Mouse (Mus musculus) cerebellum, adult 18-20 months (tissue): ENCODE measurements around the gene Erlin1.

Experiments
- DNase-seq, 2 experiments: peaks; one replicate each; pipeline ENCODE4 v3.0.0; 2021

Gene Erlin1

GRCm38 (mm10) chr19:43995427-43995826 lies 74.2 kb downstream of the Erlin1 start:
- DNase-seq = no peak

DNA sequence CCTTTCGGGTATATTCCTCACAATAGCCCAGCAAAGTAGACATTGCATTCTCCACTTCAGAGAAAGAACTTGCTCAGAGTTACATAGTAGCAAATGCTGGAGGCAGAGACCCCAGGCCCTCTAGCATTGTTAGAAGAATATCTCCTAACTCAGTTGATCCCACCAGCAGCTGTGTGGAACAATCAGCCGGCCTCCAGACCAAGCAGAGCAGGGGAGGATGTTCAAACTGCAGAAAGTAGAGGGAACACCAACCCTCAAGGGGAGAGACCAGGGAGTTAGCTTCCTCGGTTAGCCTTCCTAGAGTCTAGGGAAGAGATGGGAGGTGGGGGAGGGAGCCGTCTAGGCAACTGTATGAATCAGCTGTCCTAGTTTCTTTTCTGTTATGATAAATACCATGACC lies 77.1 kb downstream of the Erlin1 start:
- no peak for DNase-seq

DNA sequence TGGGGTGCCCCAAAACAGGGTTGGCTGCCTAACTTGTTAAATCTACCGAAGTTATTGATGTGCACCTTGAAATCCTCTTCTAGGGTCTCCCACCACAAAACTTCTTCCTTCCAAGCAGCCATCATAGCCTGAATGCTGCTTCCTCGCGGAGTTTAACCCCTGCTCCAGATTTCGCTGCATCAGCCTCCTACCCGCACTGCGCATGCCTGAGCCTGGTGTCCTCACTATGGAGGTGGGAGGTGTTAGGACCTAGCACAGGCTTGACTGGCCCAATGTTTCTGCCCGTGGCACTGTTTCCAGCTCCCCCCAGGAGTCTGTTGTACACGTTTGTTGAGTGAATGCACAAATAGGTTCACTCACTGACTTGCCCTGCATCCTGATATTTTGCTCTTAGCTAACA lies 79.2 kb downstream of the Erlin1 start:
- DNase-seq = no peak

GRCm38 (mm10) chr19:43986069-43986794 lies 83.4 kb downstream of the Erlin1 start, which contains the start of gene Cpn1:
Gene Cpn1, minus strand, starts transcription at chr19:43986556.
- DNase-seq = no peak
